12 mouse cellular contexts compared by ENCODE assay signal in the genomic region with DNA sequence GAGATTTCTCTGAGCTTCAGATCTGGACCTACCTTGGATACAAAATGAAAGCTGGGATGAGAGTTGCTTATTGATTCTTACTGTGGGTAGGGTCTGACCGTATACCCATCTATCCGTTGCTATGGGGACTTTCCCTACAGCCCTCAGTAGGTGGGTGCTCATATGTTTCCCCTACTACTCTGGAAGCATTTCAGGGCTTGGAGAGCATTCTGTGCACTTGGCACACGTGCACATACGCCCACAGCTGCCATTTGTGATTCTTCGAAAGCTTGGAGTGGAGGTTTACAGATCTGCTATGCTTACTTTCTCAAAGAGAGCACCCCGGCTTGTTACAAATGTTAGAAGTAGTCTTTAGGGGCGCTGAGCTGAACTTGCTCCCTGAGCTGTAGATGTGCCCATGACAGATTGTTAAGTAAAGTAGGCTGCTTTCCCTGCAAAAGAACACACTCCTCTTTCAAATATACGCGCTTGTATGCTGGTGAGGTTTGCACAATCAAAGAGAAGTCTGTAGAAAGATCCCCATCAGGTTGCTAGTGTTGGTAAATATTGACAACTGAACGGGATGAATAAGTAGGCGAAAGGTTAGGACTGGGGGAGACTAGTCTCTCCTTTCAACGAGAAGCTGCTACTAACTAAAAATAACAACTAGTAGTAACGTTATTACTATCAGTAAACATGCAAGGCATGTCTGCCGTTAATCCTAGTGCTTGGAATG. TPM values are rescaled to one million over a fixed set of nuclear protein-coding genes. Genes with fewer than 3 reads are reported as not detected.
A peak's percentile ranks its signal among the peaks of the same experiment; 100 is the strongest.
DNase-seq lines count a peak whose midpoint lies in the region; ATAC-seq and TF ChIP-seq lines count a peak whose summit lies in the region.
"Had no signal": no experiment of that assay in that cellular context is flagged by ENCODE, and none has a peak within 500 bp of the region (broad histone marks: within the 10 kb centered on the region; RNA-seq: fewer than 3 reads in every experiment).

No protein-coding gene starts in this region.

- TF ChIP-seq CTCF in embryonic fibroblast, embryonic 13.5 days (IDR thresholded peaks at IDR 0.05; ENCODE audit: borderline replicate concordance, insufficient read depth, low read length) = no peak
- TF ChIP-seq CTCF in heart, adult 2 months (IDR thresholded peaks at IDR 0.05) = no peak

- TF ChIP-seq EP300 in heart, adult 2 months (IDR thresholded peaks at IDR 0.05; ENCODE audit: insufficient read depth, low read depth, low read length) = no peak

- no peak overlapping the region for H3K4me3 ChIP-seq in hindbrain, embryonic 10.5 days
- no peak overlapping the region for H3K4me3 ChIP-seq in hindbrain, embryonic 13.5 days
- no peak overlapping the region for H3K4me3 ChIP-seq in embryonic fibroblast, embryonic 13.5 days (ENCODE audit: insufficient read depth, low read length)
- H3K4me3 ChIP-seq in heart, adult 2 months = no peak overlapping the region

- no peak for DNase-seq in hindbrain, embryonic 10.5 days (ENCODE audit: low spot score)
- DNase-seq in layer of hippocampus, postnatal 25 days (ENCODE audit: extremely low spot score in 1 of 2, low spot score in 1 of 2) = peak; percentile 26 to 38
- DNase-seq in right cerebral cortex, postnatal 25 days = peak; percentile 45
- DNase-seq in heart, adult 2 months = no peak
- no peak for DNase-seq in embryo, embryonic 10 days (ENCODE audit: low spot score)
- no peak for DNase-seq in ovary, postnatal 14 days (ENCODE audit: low spot score)
- DNase-seq: adrenal gland, postnatal 10 days; cerebellum, adult 11-12 months; kidney, postnatal 25 days had no signal

- H3K36me3 ChIP-seq in hindbrain, embryonic 10.5 days = no peaks in the 10 kb centered on the region
- H3K36me3 ChIP-seq in hindbrain, embryonic 13.5 days = no peaks in the 10 kb centered on the region; the same call in 1 of the 2 replicates
- H3K36me3 ChIP-seq in heart, adult 2 months (ENCODE audit: control insufficient read depth, insufficient read depth, low read length) = no peaks in the 10 kb centered on the region

- no peaks in the 10 kb centered on the region for H3K9me3 ChIP-seq in hindbrain, embryonic 10.5 days
- H3K9me3 ChIP-seq in hindbrain, embryonic 13.5 days = no peaks in the 10 kb centered on the region

- no peak overlapping the region for H3K4me2 ChIP-seq in hindbrain, embryonic 13.5 days

- no peak overlapping the region for H3K9ac ChIP-seq in hindbrain, embryonic 13.5 days
- no peak overlapping the region for H3K9ac ChIP-seq in heart, adult 2 months (ENCODE audit: low read depth, low read length)

- 89% methylated on average over 14 of the region's 14 CpGs for WGBS in hindbrain, embryonic 10.5 days
- WGBS in hindbrain, embryonic 13.5 days = 90% methylated on average over 14 of the region's 14 CpGs
- WGBS in heart, adult 2 months = 76% methylated on average over 14 of the region's 14 CpGs

- no peak for TF ChIP-seq POLR2A in embryonic fibroblast, embryonic 13.5 days (IDR thresholded peaks at IDR 0.05; ENCODE audit: low read depth, low read length)
- no peak for TF ChIP-seq POLR2A in heart, adult 2 months (IDR thresholded peaks at IDR 0.05; ENCODE audit: insufficient read depth, low read depth, low read length)

- intact Hi-C loops in heart, adult 2 months (cut with DNase I) = no loop called here

- no peak for ATAC-seq in hindbrain, embryonic 13.5 days (ENCODE audit: low FRiP score)
- ATAC-seq: lung, postnatal 0 days had no signal

- H3K27ac ChIP-seq in hindbrain, embryonic 10.5 days = peak overlapping the region; percentile 2; the same call in 1 of the 2 replicates
- H3K27ac ChIP-seq in hindbrain, embryonic 13.5 days = no peak overlapping the region
- peak overlapping the region; percentile 45 for H3K27ac ChIP-seq in embryonic fibroblast, embryonic 13.5 days (ENCODE audit: insufficient read depth, low read length)
- no peak overlapping the region for H3K27ac ChIP-seq in heart, adult 2 months

- H3K27me3 ChIP-seq in hindbrain, embryonic 10.5 days (ENCODE audit: insufficient read depth, poor library complexity, severe bottlenecking) = no peaks in the 10 kb centered on the region
- no peaks in the 10 kb centered on the region for H3K27me3 ChIP-seq in hindbrain, embryonic 13.5 days
- no peaks in the 10 kb centered on the region for H3K27me3 ChIP-seq in heart, adult 2 months (ENCODE audit: control insufficient read depth, insufficient read depth, low read length)

- no peaks in the 10 kb centered on the region for H3K79me2 ChIP-seq in heart, adult 2 months (replicated peaks; ENCODE audit: control insufficient read depth, insufficient read depth, low read length)

- H3K4me1 ChIP-seq in hindbrain, embryonic 10.5 days (replicated peaks) = peaks cover 6% of the 10 kb centered on the region; the same call in 1 of the 2 replicates
- no peaks in the 10 kb centered on the region for H3K4me1 ChIP-seq in hindbrain, embryonic 13.5 days (replicated peaks)
- H3K4me1 ChIP-seq in embryonic fibroblast, embryonic 13.5 days (ENCODE audit: control insufficient read depth, insufficient read depth, low read length) = peaks cover 7% of the 10 kb centered on the region
- H3K4me1 ChIP-seq in heart, adult 2 months (ENCODE audit: control insufficient read depth, insufficient read depth, low read length) = no peaks in the 10 kb centered on the region

RNA-seq across cellular contexts. Expression of gene Qpct, which starts 18.2 kb away (rescaled TPM):
- polyA plus RNA-seq in hindbrain, embryonic 10.5 days (2016; fragmentation: Nextera tagmentation; extraction: Ambion mirVana) = 4.6 and 5.1 TPM in 2 replicates
- polyA plus RNA-seq in hindbrain, embryonic 13.5 days (2015; fragmentation: Nextera tagmentation; extraction: Ambion mirVana) = 12.4 and 13.2 TPM in 2 replicates
- polyA plus RNA-seq in embryonic fibroblast, embryonic 13.5 days (2011; ENCODE audit: insufficient read length, low read depth, missing spikeins) = 6.1 and 9.7 TPM in 2 replicates
- 10 to 100 TPM; 12.5 to 14.8 TPM for total RNA-seq in layer of hippocampus, postnatal 25 days (2021)
- 1 to 10 TPM; 5.0 to 5.1 TPM for total RNA-seq in heart, adult 2 months (2021)
- polyA plus RNA-seq in heart, adult 2 months (2012; rRNA removed) = 4.7 and 10.6 TPM in 2 replicates

RNA-seq across cellular contexts. Expression of gene Prkd3, which starts 49.3 kb away (rescaled TPM):
- polyA plus RNA-seq in hindbrain, embryonic 10.5 days (2016; fragmentation: Nextera tagmentation; extraction: Ambion mirVana) = 34.4 and 42.7 TPM in 2 replicates
- polyA plus RNA-seq in hindbrain, embryonic 13.5 days (2015; fragmentation: Nextera tagmentation; extraction: Ambion mirVana) = 17.6 and 18.8 TPM in 2 replicates
- polyA plus RNA-seq in embryonic fibroblast, embryonic 13.5 days (2011; ENCODE audit: insufficient read length, low read depth, missing spikeins) = 37.2 and 48.3 TPM in 2 replicates
- 10 to 100 TPM; 13.1 to 14.7 TPM for total RNA-seq in layer of hippocampus, postnatal 25 days (2021)
- total RNA-seq in heart, adult 2 months (2021) = 10 to 100 TPM; 16.3 to 16.6 TPM
- 6.9 and 12.2 TPM in 2 replicates for polyA plus RNA-seq in heart, adult 2 months (2012; rRNA removed)

Comparison
In these comparisons a context has a peak if more than half of its experiments do, and no peak if none do; other contexts are left out.
1. H3K27ac ChIP-seq: peak in hindbrain, embryonic 10.5 days (single experiment) and embryonic fibroblast, embryonic 13.5 days (single experiment); none in hindbrain, embryonic 13.5 days (single experiment) and heart, adult 2 months (single experiment).
2. DNase-seq: peak in layer of hippocampus, postnatal 25 days (2 of 2) and right cerebral cortex, postnatal 25 days (single experiment); none in hindbrain, embryonic 10.5 days (single experiment), heart, adult 2 months (0 of 2), embryo, embryonic 10 days (single experiment) and ovary, postnatal 14 days (single experiment).